Mouse (Mus musculus): Measurements from ENCODE around the gene Igf2bp2.

Gene Igf2bp2

DNA sequence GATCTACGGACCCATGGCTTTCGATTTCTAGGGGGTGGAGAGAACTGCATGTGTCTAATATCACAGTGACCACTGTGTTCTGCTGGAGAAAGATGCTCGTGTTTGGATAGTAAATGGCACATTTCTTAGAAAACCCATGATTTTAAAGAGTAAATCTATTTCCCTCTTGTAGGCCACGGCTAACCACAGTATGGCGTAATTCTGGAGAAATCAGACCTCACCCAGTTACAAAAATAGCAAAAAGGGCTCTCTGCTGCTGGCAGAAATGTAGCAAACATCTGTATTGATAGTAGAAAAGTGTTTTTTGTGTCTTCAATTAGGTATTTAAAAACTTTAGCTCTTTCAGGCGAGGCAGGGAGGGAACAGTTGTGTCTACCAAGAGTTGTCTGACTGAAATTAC lies 18.6 kb downstream of the Igf2bp2 start:
- Histone ChIP-seq H3K36me3 (ENCODE audit: insufficient read depth, low read length) (peaks cover 20% of the 10 kb centered on the region), H3K27me3 (ENCODE audit: insufficient read depth, low read length) (peaks cover 6% of the 10 kb centered on the region), H3K4me3 (replicated peaks; ENCODE audit: low read length) (no peak overlapping the region), H3K9me3 (ENCODE audit: low read length) (peaks cover 15% of the 10 kb centered on the region), H3K4me1 (replicated peaks; ENCODE audit: low read depth, low read length) (peaks cover 78% of the 10 kb centered on the region)
- TF ChIP-seq POU5F1 (IDR thresholded peaks at IDR 0.05; ENCODE audit: borderline replicate concordance, low read length): no peak

DNA sequence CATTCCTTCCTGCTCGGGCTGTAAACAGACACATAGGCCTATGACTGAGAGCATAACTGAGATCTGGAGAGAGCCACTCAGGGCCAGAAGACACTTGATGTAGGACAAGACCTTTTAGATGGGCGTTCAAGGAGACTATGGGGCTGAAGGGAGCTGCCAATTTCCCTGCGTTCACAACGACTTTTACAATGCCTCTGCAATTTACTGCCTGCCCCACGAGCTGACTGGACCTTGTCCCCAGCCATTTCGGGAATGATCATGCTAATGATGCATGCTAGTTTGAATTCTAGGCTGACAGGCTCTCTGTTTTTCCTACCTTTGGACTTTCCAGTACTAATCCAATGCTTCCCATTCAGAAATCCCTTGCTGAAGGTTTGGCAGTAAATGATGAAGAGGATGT lies 22.2 kb downstream of the Igf2bp2 start:
- H3K9me3 ChIP-seq (ENCODE audit: low read length): peaks cover 15% of the 10 kb centered on the region
- peaks cover 79% of the 10 kb centered on the region for H3K4me1 ChIP-seq (replicated peaks; ENCODE audit: low read depth, low read length)
- TF ChIP-seq NANOG (IDR thresholded peaks at IDR 0.05; ENCODE audit: borderline replicate concordance, low read length): no peak
- no peak for TF ChIP-seq POU5F1 (IDR thresholded peaks at IDR 0.05; ENCODE audit: borderline replicate concordance, low read length)
- TF ChIP-seq CTCF (conservative IDR thresholded peaks at IDR 0.05; ENCODE audit: low read length): no peak
- peaks cover 24% of the 10 kb centered on the region for H3K36me3 ChIP-seq (ENCODE audit: insufficient read depth, low read length)
- no peaks in the 10 kb centered on the region for H3K27me3 ChIP-seq (ENCODE audit: insufficient read depth, low read length)
- H3K4me3 ChIP-seq (replicated peaks; ENCODE audit: low read length): peak overlapping the region; percentile 37; the same call in 1 of the 2 replicates

DNA sequence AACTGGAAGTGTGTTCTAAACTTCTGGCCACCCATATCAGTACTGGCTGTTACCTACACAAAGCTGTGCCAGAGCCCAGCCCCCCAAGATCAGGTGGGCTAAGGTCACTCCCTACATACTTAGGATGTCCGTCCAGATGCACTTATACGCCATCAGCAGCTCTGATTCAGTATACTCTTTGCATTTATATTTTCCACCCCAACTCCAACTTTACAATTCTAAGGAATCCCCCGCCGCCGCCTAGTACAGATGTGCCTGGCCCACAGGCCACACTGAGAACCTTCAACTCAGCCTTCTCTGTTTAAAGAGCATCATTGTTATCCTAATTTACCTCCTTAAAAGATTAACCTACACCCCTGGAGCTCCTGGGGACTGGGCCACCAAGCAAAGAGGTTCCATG lies 23.3 kb downstream of the Igf2bp2 start:
- TF ChIP-seq POU5F1 (IDR thresholded peaks at IDR 0.05; ENCODE audit: borderline replicate concordance, low read length) (no peak), NANOG (IDR thresholded peaks at IDR 0.05; ENCODE audit: borderline replicate concordance, low read length) (peak; percentile 74; the same call in 1 of the 2 replicates), CTCF (conservative IDR thresholded peaks at IDR 0.05; ENCODE audit: low read length) (no peak)
- Histone ChIP-seq H3K4me3 (replicated peaks; ENCODE audit: low read length) (peak overlapping the region; percentile 45), H3K36me3 (ENCODE audit: insufficient read depth, low read length) (peaks cover 17% of the 10 kb centered on the region), H3K4me1 (replicated peaks; ENCODE audit: low read depth, low read length) (peaks cover 76% of the 10 kb centered on the region), H3K27me3 (ENCODE audit: insufficient read depth, low read length) (no peaks in the 10 kb centered on the region), H3K9me3 (ENCODE audit: low read length) (peaks cover 15% of the 10 kb centered on the region)

- Histone ChIP-seq H3K27me3 (ENCODE audit: insufficient read depth, low read length) (no peaks in the 10 kb centered on the region), H3K4me1 (replicated peaks; ENCODE audit: low read depth, low read length) (peaks cover 78% of the 10 kb centered on the region), H3K4me3 (replicated peaks; ENCODE audit: low read length) (peak overlapping the region; percentile 20), H3K36me3 (ENCODE audit: insufficient read depth, low read length) (peaks cover 5% of the 10 kb centered on the region; the same call in 1 of the 2 replicates), H3K9me3 (ENCODE audit: low read length) (peaks cover 2% of the 10 kb centered on the region; the same call in 1 of the 2 replicates)
- no peak for TF ChIP-seq NANOG (IDR thresholded peaks at IDR 0.05; ENCODE audit: borderline replicate concordance, low read length)
- no peak for TF ChIP-seq POU5F1 (IDR thresholded peaks at IDR 0.05; ENCODE audit: borderline replicate concordance, low read length)
- TF ChIP-seq CTCF (conservative IDR thresholded peaks at IDR 0.05; ENCODE audit: low read length): no peak
Measured at GRCm38 (mm10) chr16:22136198-22136597, 26.9 kb downstream of the Igf2bp2 start.

DNA sequence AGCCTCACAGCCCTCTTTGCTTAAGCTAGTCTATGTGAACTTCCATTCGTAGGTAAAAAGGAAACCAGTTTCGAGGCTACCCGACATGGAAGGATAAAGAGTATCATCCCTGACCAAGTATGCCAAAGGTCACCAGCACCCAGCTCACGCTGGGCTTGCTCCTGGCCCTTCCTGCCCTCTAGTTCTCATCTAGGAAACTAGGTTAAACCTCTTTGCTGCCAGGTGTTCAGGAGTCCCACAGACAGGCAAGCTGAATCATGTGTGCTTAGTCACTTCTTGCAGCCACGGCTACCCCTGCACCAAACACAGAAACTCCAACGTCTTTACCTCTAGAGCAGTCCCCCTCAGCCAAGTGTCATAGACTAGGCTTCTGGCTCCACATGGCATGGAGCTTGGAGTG lies 31.8 kb downstream of the Igf2bp2 start:
- Histone ChIP-seq H3K27me3 (ENCODE audit: insufficient read depth, low read length) (no peaks in the 10 kb centered on the region), H3K9me3 (ENCODE audit: low read length) (no peaks in the 10 kb centered on the region)
- TF ChIP-seq CTCF (conservative IDR thresholded peaks at IDR 0.05; ENCODE audit: low read length) (no peak), POU5F1 (IDR thresholded peaks at IDR 0.05; ENCODE audit: borderline replicate concordance, low read length) (no peak), NANOG (IDR thresholded peaks at IDR 0.05; ENCODE audit: borderline replicate concordance, low read length) (no peak)

DNA sequence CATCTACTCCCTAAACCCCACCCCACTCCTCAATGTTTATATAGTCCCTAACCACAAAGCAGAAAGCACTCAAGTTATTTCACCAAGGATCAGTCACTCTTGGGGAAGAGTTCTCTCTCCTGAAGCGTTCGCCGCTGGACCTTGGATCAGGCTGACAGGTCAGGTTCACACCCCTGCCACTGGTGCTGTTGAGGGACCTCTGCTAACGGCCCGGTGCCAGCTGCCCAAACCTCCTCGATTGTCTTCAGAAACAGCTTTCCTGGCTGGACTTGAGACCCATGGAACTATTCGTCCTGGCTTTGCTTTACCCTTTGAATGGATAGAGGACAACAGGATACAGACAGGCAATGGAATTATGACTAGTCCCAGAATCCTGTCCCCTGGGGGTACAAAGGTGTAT lies 33.6 kb downstream of the Igf2bp2 start:
- Histone ChIP-seq H3K4me3 (replicated peaks; ENCODE audit: low read length) (no peak overlapping the region), H3K27me3 (ENCODE audit: insufficient read depth, low read length) (no peaks in the 10 kb centered on the region), H3K36me3 (ENCODE audit: insufficient read depth, low read length) (no peaks in the 10 kb centered on the region; the same call in 1 of the 2 replicates), H3K4me1 (replicated peaks; ENCODE audit: low read depth, low read length) (peaks cover 57% of the 10 kb centered on the region), H3K9me3 (ENCODE audit: low read length) (no peaks in the 10 kb centered on the region)
- TF ChIP-seq POU5F1 (IDR thresholded peaks at IDR 0.05; ENCODE audit: borderline replicate concordance, low read length) (no peak), CTCF (conservative IDR thresholded peaks at IDR 0.05; ENCODE audit: low read length) (no peak; the same call in 1 of the 2 replicates), NANOG (IDR thresholded peaks at IDR 0.05; ENCODE audit: borderline replicate concordance, low read length) (no peak)

More for the DNA sequence above, 31.8 kb downstream of the Igf2bp2 start:
- Histone ChIP-seq H3K4me1 (replicated peaks; ENCODE audit: low read depth, low read length) (peaks cover 61% of the 10 kb centered on the region), H3K4me3 (replicated peaks; ENCODE audit: low read length) (no peak overlapping the region), H3K36me3 (ENCODE audit: insufficient read depth, low read length) (no peaks in the 10 kb centered on the region; the same call in 1 of the 2 replicates)

DNA sequence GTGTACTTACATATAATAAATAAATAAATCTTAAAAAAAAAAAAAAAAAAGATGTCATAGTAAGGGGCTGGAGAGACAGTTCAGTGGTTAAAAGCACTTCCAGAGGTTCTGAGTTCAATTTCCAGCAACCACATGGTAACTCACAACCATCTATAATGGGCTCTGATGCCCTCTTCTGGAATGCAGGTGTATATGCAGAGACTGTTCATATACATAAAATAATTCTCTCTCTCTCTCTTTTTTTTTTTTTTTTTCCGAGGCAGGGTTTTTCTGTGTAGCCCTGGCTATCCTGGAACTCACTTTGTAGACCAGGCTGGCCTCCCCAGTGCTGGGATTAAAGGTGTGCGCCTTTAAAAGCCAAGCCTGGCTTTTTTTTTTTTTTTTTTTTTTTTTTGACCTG lies 34.5 kb downstream of the Igf2bp2 start:
- Histone ChIP-seq H3K9me3 (ENCODE audit: low read length) (no peaks in the 10 kb centered on the region), H3K27me3 (ENCODE audit: insufficient read depth, low read length) (no peaks in the 10 kb centered on the region), H3K4me1 (replicated peaks; ENCODE audit: low read depth, low read length) (peaks cover 60% of the 10 kb centered on the region), H3K4me3 (replicated peaks; ENCODE audit: low read length) (no peak overlapping the region), H3K36me3 (ENCODE audit: insufficient read depth, low read length) (peaks cover 2% of the 10 kb centered on the region; the same call in 1 of the 2 replicates)
- TF ChIP-seq POU5F1 (IDR thresholded peaks at IDR 0.05; ENCODE audit: borderline replicate concordance, low read length) (no peak), CTCF (conservative IDR thresholded peaks at IDR 0.05; ENCODE audit: low read length) (no peak; the same call in 1 of the 2 replicates), NANOG (IDR thresholded peaks at IDR 0.05; ENCODE audit: borderline replicate concordance, low read length) (no peak)

- H3K36me3 ChIP-seq (ENCODE audit: insufficient read depth, low read length): peaks cover 2% of the 10 kb centered on the region; the same call in 1 of the 2 replicates
- H3K4me3 ChIP-seq (replicated peaks; ENCODE audit: low read length): no peak overlapping the region
- TF ChIP-seq POU5F1 (IDR thresholded peaks at IDR 0.05; ENCODE audit: borderline replicate concordance, low read length) (no peak), CTCF (conservative IDR thresholded peaks at IDR 0.05; ENCODE audit: low read length) (peak; percentile 41), NANOG (IDR thresholded peaks at IDR 0.05; ENCODE audit: borderline replicate concordance, low read length) (no peak)
- H3K4me1 ChIP-seq (replicated peaks; ENCODE audit: low read depth, low read length): peaks cover 60% of the 10 kb centered on the region
- no peaks in the 10 kb centered on the region for H3K27me3 ChIP-seq (ENCODE audit: insufficient read depth, low read length)
- no peaks in the 10 kb centered on the region for H3K9me3 ChIP-seq (ENCODE audit: low read length)
Measured at GRCm38 (mm10) chr16:22127806-22128205, 35.3 kb downstream of the Igf2bp2 start.

- TF ChIP-seq POU5F1 (IDR thresholded peaks at IDR 0.05; ENCODE audit: borderline replicate concordance, low read length): no peak
- no peak for TF ChIP-seq NANOG (IDR thresholded peaks at IDR 0.05; ENCODE audit: borderline replicate concordance, low read length)
- peak; percentile 37 for TF ChIP-seq CTCF (conservative IDR thresholded peaks at IDR 0.05; ENCODE audit: low read length)
Measured at GRCm38 (mm10) chr16:22126936-22127335, 36.2 kb downstream of the Igf2bp2 start.

More at GRCm38 (mm10) chr16:22126936-22127335, 36.2 kb downstream of the Igf2bp2 start:
- Histone ChIP-seq H3K36me3 (ENCODE audit: insufficient read depth, low read length) (peaks cover 7% of the 10 kb centered on the region; the same call in 1 of the 2 replicates), H3K4me3 (replicated peaks; ENCODE audit: low read length) (no peak overlapping the region), H3K4me1 (replicated peaks; ENCODE audit: low read depth, low read length) (peaks cover 61% of the 10 kb centered on the region), H3K9me3 (ENCODE audit: low read length) (no peaks in the 10 kb centered on the region), H3K27me3 (ENCODE audit: insufficient read depth, low read length) (no peaks in the 10 kb centered on the region)
